Mouse (Mus musculus) embryonic fibroblast, embryonic 13.5 days (primary cell): Measurements from ENCODE around the gene Hnrnpr. TPM values are rescaled to one million over a fixed set of nuclear protein-coding genes. Genes with fewer than 3 reads are reported as not detected.

Experiments
- H3K27ac ChIP-seq: 2 replicates; pipeline ENCODE4 v1.5.1; 2012; ENCODE audit warnings: low read length, control low read depth, inconsistent platforms; ENCODE audit not compliant: insufficient read depth
- H3K4me1 ChIP-seq: 2 replicates; pipeline ENCODE4 v1.6.1; 2011; ENCODE audit warnings: low read length; ENCODE audit not compliant: control insufficient read depth, insufficient read depth
- H3K4me3 ChIP-seq: 2 replicates; pipeline ENCODE4 v1.5.1; 2011; ENCODE audit warnings: mild to moderate bottlenecking, control low read depth, low read length; ENCODE audit not compliant: insufficient read depth
- CTCF ChIP-seq: IDR thresholded peaks from 2 replicates; pipeline ENCODE4 v1.5.1; 2011; ENCODE audit warnings: mild to moderate bottlenecking, control low read depth, low read length, moderate library complexity, borderline replicate concordance; ENCODE audit not compliant: insufficient read depth
- POLR2A ChIP-seq: IDR thresholded peaks from 2 replicates; pipeline ENCODE4 v1.6.1; 2011; ENCODE audit warnings: low read depth, mild to moderate bottlenecking, control low read depth, low read length, moderate library complexity
- polyA plus RNA-seq: library from polyadenylated mRNA; stranded (reverse); fragments of >200 nt; gene quantifications from 2 replicates; pipeline ENCODE4 v1.2.4, GENCODE M21; 2011; ENCODE audit warnings: low read depth; ENCODE audit not compliant: missing spikeins, insufficient read length

Hnrnpr gene
- polyA plus RNA-seq, 1 experiment, result 105 TPM

DNA sequence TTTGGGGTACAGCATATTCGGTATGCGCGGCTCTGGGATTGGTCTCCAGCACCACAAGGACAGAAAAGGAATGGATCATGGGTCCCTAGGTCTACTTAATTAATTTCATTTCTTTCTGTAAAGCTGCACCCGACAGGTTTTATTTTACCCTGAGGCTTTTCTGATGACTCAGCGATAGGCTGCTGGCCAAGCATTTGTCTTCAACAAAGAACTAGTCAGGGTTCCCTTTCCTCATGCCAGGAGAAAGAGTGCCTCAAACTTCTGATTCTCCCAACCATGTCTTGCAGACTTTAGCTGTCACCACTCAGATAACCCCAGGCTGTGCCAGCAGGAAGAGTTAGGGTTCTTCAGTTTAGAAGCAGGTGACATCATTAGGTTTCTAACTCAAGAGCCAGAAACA is 66.3 kb downstream of the Hnrnpr start:
- TF ChIP-seq POLR2A, result no peak
- no peak for TF ChIP-seq CTCF
- Histone ChIP-seq H3K4me3 (no peak overlapping the region), H3K4me1 (no peaks in the 10 kb centered on the region), H3K27ac (no peak overlapping the region)

DNA sequence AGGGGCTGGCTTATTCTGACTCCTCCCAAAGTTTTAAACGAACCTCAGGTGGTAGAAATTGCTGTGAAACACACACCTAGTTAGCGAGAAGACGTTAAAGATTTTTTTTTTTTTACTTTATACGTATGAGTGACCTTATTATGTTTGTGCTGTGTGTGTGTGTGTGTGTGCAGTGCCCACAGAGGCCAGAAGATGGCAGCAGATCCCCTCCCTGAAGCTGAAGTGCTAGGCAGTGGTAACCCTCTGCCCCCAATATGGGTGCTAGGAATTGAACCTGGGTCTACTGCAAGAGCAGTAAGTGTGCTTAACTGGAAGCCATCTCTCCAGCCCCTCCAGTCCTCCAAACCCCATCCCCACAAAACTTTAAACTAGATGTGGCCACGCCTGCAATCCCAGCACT is 72.3 kb downstream of the Hnrnpr start:
- Histone ChIP-seq H3K4me1 (no peaks in the 10 kb centered on the region), H3K4me3 (no peak overlapping the region), H3K27ac (no peak overlapping the region)
- TF ChIP-seq POLR2A, result no peak
- TF ChIP-seq CTCF, result no peak

DNA sequence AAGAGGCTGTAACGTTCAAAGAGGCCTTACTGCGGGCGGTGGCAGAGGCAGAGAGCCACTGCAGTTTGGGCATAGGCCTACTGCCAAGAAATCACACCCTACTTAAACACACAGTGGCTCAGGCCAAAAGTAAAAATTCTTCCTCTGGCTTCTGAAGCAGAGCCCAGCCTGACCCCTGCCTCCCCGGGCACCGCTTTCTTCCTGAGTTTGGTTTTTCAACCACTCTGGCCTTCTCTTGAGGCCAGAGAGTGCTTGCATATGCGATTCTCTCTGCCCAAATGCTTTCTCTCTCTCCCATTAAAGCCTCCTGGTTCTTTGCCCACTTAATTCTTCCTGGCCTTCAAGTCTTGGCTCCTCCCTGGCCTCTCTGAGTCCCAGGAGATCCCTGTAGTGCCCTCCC is 73.1 kb downstream of the Hnrnpr start:
- H3K4me1 ChIP-seq, result no peaks in the 10 kb centered on the region
- H3K4me3 ChIP-seq, result no peak overlapping the region
- H3K27ac ChIP-seq, result no peak overlapping the region
- TF ChIP-seq CTCF (no peak), POLR2A (no peak)

DNA sequence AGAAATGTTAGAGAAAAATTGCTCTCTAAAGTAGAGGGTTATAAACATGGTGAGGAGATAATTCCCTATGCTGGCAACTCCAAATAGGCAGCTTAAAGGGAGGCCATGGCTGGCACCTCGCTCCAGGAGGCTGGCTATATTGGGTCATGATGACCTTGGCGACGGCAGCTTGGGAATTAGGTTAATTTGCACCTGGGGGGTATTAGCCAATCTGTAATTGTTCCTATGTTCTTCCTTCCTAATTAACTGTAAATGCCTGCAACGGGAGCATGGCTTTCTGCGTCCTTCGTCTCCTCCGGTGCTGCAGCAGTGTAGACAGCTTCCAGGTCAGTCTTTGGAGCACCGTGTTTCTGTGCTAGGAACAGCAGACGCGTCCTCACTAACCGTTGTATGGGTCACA is 76.5 kb downstream of the Hnrnpr start:
- no peaks in the 10 kb centered on the region for H3K4me1 ChIP-seq
- no peak overlapping the region for H3K4me3 ChIP-seq
- H3K27ac ChIP-seq, result no peak overlapping the region
- TF ChIP-seq POLR2A (no peak), CTCF (no peak)

DNA sequence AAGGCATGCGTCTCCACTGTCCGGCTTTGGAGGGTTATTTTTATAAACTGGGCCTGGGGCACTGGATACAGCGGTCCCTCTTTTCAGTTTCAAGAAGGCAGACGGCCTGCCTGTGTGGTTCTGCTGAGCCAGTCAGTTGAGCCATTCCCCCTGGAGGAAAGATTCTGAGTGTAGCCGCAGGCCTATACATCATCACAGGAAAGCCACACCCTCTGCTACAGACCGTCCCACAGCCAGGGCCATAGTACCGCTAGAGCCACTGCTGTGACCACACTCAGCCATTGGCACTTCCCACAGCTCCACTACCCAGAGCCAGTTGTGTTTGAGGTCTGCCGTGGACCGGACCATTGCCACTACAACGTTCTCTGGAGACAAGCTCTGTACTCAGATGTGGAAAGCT is 91.1 kb downstream of the Hnrnpr start:
- no peak for TF ChIP-seq CTCF
- H3K27ac ChIP-seq, result no peak overlapping the region
- no peaks in the 10 kb centered on the region; the same call in 1 of the 2 replicates for H3K4me1 ChIP-seq
- H3K4me3 ChIP-seq, result no peak overlapping the region

DNA sequence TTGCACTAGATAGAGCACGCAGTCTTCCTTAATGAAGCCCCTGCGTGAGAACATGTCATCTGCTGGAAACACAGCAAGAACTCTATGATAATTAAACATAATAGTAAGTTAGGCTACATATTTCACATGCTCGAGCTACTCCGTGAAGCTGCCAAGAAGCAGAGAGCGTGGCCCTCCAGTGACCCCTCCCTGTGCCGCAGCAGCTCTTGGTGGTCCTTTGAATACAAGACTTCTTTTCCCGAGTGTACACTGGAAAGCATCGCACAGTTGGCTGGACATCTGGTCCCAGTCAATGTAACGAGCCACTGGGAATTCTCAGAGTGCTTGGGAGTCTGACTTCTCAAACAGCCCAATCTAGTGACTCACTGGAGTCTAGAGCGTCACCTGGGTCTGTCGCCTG is 97.1 kb downstream of the Hnrnpr start:
- no peak overlapping the region for H3K27ac ChIP-seq
- TF ChIP-seq POLR2A (no peak), CTCF (no peak)
- no peaks in the 10 kb centered on the region for H3K4me1 ChIP-seq
- no peak overlapping the region for H3K4me3 ChIP-seq

Other genes starting within 250 kb of the Hnrnpr start
- gene Id3, start 167.4 kb upstream of the Hnrnpr start, polyA plus RNA-seq, result 201 and 239 TPM in 2 replicates
- gene E2f2, start 138.5 kb upstream of the Hnrnpr start, polyA plus RNA-seq, result 0.78 and 1.1 TPM in 2 replicates
- gene Asap3, start 104.6 kb upstream of the Hnrnpr start, polyA plus RNA-seq, result 7.0 and 8.5 TPM in 2 replicates
- 13.1 and 15.6 TPM in 2 replicates for gene Tcea3, start 63.2 kb upstream of the Hnrnpr start, polyA plus RNA-seq
- 22.4 and 23.2 TPM in 2 replicates for gene Zfp46, start 26.3 kb upstream of the Hnrnpr start, polyA plus RNA-seq
- gene Htr1d, start 112.6 kb downstream of the Hnrnpr start, polyA plus RNA-seq, result not detected in 2 replicates
- not detected in 2 replicates for gene 6030445D17Rik, start 151.3 kb downstream of the Hnrnpr start, polyA plus RNA-seq
- 58.5 and 59.4 TPM in 2 replicates for gene Luzp1, start 158.8 kb downstream of the Hnrnpr start, polyA plus RNA-seq